Mouse (Mus musculus): Measurements from ENCODE around the gene Olfr58. TPM values are rescaled to one million over a fixed set of nuclear protein-coding genes. Genes with fewer than 3 reads are reported as not detected.

Olfr58 gene
- not detected in 2 replicates for polyA plus RNA-seq (2012; rRNA removed; ENCODE audit: low replicate concordance)

DNA sequence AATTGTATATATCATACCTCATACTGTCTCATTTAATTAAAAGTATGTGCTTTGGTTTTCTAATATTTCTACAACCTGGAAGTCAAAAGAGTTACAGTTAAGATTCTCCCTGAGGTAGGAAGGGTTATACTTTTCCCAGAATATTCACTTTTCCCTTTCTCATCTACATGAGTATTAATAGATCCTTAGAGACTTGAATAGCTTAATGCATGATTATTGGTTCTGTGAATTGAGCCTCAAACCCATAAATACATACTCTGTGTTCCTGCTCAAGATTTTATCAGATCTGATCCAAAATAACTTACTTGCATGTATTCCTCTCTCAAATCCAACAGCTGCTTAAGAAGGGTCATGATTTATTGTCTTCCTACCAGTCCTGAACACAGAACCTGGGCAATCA, at the start of gene Olfr58:
TSS of gene Olfr58 (plus strand) at position 301 of the 400 bp plus-strand sequence.

GRCm38 (mm10) chr9:19804606-19805005, 24.5 kb downstream of the Olfr58 start, which contains the start of gene Olfr859:
Olfr859 (plus strand) TSS chr9:19804906.

Other genes starting within 250 kb of the Olfr58 start
- gene Olfr853, start 239.2 kb upstream of the Olfr58 start, polyA plus RNA-seq (2012; rRNA removed; ENCODE audit: low replicate concordance) = not detected in 2 replicates
- gene Olfr854, start 212.9 kb upstream of the Olfr58 start, polyA plus RNA-seq (2012; rRNA removed; ENCODE audit: low replicate concordance) = not detected in 2 replicates
- not detected in 2 replicates for gene Olfr855, start 197.7 kb upstream of the Olfr58 start, polyA plus RNA-seq (2012; rRNA removed; ENCODE audit: low replicate concordance)
- 7.9 and 16.4 TPM in 2 replicates for gene Zfp317, start 158.2 kb upstream of the Olfr58 start, polyA plus RNA-seq (2012; rRNA removed; ENCODE audit: low replicate concordance)
- 0.17 TPM in 1 of 2 replicates, not detected in the other for gene Olfr857, start 70.8 kb upstream of the Olfr58 start, polyA plus RNA-seq (2012; rRNA removed; ENCODE audit: low replicate concordance)
- not detected in 2 replicates for gene Olfr859, start 24.6 kb downstream of the Olfr58 start, polyA plus RNA-seq (2012; rRNA removed; ENCODE audit: low replicate concordance)
- not detected in 2 replicates for gene Olfr860, start 69.5 kb downstream of the Olfr58 start, polyA plus RNA-seq (2012; rRNA removed; ENCODE audit: low replicate concordance)
- gene Olfr862, start 107.7 kb downstream of the Olfr58 start, polyA plus RNA-seq (2012; rRNA removed; ENCODE audit: low replicate concordance) = not detected in 2 replicates
- not detected in 2 replicates for gene Olfr77, start 136.6 kb downstream of the Olfr58 start, polyA plus RNA-seq (2012; rRNA removed; ENCODE audit: low replicate concordance)
- not detected in 2 replicates for gene Olfr866, start 247.8 kb downstream of the Olfr58 start, polyA plus RNA-seq (2012; rRNA removed; ENCODE audit: low replicate concordance)

Measured in subcutaneous adipose tissue, adult 2 months (tissue).